Mouse (Mus musculus) hindbrain, embryonic 13.5 days (tissue): ENCODE data around the gene Hdlbp. TPM values are rescaled to one million over a fixed set of nuclear protein-coding genes. Genes with fewer than 3 reads are reported as not detected.

Source experiments
- polyA plus RNA-seq: library from polyadenylated mRNA; unstranded; fragments of >200 nt; fragmentation: Nextera tagmentation; extraction: Ambion mirVana; gene quantifications from 2 replicates; pipeline ENCODE4 v1.2.1, GENCODE M21; 2015

Gene Hdlbp
- polyA plus RNA-seq, 1 experiment from 2014 or later, result 102 TPM

Other genes starting within 250 kb of the Hdlbp start
- gene Sned1, start 243.0 kb downstream of the Hdlbp start, polyA plus RNA-seq, result 8.8 and 9.3 TPM in 2 replicates
- gene Mterf4, start 172.9 kb downstream of the Hdlbp start, polyA plus RNA-seq, result 35.8 and 36.2 TPM in 2 replicates
- 50.0 and 57.5 TPM in 2 replicates for gene Ppp1r7, start 136.0 kb downstream of the Hdlbp start, polyA plus RNA-seq
- 6.5 and 7.0 TPM in 2 replicates for gene Pask, start 135.3 kb downstream of the Hdlbp start, polyA plus RNA-seq
- gene Ano7, start 104.9 kb downstream of the Hdlbp start, polyA plus RNA-seq, result 0.14 and 0.27 TPM in 2 replicates
- 5.9 TPM in 2 replicates for gene Farp2, start 33.3 kb upstream of the Hdlbp start, polyA plus RNA-seq
- 307 and 330 TPM in 2 replicates for gene Stk25, start 179.8 kb upstream of the Hdlbp start, polyA plus RNA-seq
- gene Bok, start 206.8 kb upstream of the Hdlbp start, polyA plus RNA-seq, result 74.8 and 76.7 TPM in 2 replicates